Mouse (Mus musculus) neutrophil, adult 5-6 weeks (primary cell): ENCODE measurements around the gene Rac1. TPM values are rescaled to one million over a fixed set of nuclear protein-coding genes. Genes with fewer than 3 reads are reported as not detected.

Experiments
- ATAC-seq: fragments of 151-379, 151-347 bp; 2 replicates; pipeline ENCODE4 v1.8.0; 2017; ENCODE audit warnings: mild to moderate bottlenecking, moderate TSS enrichment; ENCODE audit not compliant: insufficient number of reproducible peaks, poor library complexity, low FRiP score, severe bottlenecking; ENCODE audit errors: extremely low read depth
- total RNA-seq: library from RNA; stranded (forward); fragments of 200-1000 nt; gene quantifications from 2 replicates; pipeline ENCODE4 v1.2.3, GENCODE M21; 2017

The Rac1 gene
- total RNA-seq, 1 experiment from 2014 or later: 187 TPM

DNA sequence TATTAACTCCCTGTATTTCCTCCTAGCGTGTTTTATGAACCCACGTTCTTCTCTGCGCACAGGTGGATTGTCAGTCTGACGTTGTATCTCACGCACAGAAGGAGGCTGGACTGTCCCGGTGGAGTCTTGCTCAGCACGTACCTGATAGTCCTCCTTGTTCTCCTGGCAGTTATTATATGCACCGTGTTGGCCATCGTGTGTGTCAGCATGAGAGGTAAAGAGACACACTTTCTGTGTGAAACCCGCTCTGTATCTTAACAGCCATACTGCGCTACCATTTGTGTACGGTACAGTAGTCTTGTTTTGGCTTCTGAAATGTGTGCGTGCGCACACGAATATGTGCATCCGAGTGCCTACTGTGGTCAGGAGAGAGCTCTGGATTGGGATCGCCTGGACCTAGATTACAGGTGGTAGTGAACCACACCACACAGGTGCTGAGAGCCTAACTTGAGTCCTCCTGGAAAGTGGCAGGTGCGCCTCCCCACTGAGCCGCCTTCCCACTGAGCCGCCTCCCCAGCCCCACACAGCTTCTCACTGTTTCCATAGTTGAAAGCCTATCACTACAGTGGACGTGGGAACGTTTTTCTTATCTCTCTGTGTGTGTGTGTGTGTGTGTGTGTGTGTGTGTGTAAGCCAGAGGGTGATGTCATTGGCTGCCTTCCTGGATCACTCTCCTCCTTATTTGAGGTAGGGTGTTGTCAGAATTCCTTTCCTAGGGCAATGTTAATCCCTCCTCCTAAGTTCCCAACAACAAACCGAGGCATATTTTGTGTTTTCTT, 60.8 kb downstream of the Rac1 start:
- ATAC-seq: no peak

DNA sequence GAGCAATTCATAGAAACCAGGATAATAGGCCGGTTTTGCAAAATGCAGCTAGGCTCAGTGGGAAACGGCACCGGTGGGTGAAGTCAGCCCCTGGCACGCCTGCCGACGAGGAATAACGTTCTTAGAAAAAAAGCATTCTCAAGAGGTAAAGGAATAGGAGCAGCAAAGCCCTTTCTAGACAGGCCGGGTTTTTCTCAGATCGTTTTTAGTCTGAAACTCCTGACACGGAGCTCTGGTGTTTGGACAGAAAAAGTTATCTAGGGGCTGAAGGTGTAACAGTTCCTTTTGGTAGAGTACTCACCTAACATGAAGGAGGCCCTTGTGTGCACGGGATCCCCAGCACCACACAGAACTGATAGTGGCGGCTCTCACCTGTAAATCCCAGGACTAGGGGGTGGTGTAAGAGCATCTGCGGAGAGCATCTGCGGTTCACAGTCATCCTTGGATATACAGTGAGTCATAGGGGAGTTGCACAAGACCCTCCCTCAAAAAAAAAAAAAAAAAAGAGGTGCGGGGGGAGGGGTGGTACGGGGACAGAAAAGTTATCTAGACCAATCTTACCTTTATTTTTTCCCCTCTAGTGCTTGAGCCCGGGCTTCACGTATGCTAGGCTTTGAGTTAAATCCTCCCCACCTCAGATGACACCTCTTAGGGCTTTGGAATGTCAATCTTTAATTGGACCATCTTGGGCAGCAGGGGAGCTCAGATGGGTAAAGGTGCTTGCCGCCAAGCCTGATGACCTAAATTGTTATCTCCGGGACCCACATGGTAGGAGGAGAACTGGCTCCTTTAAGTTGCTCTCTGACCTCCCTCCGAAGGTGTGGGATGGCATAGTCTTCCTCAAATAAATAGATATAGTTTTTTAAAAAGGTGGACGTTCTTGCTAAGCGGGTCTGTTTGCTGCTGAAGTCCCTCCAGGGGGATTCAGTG, 62.4 kb downstream of the Rac1 start:
- ATAC-seq: no peak; the same call in 1 of the 2 replicates

GRCm38 (mm10) chr5:143464757-143465118, 63.1 kb downstream of the Rac1 start:
- peak; percentile 6; the same call in 1 of the 2 replicates for ATAC-seq

- ATAC-seq: peak; percentile 77
Measured at GRCm38 (mm10) chr5:143464100-143464756, 63.6 kb downstream of the Rac1 start, which contains the start of gene Daglb. Gene Daglb, plus strand, starts transcription at chr5:143464584.

DNA sequence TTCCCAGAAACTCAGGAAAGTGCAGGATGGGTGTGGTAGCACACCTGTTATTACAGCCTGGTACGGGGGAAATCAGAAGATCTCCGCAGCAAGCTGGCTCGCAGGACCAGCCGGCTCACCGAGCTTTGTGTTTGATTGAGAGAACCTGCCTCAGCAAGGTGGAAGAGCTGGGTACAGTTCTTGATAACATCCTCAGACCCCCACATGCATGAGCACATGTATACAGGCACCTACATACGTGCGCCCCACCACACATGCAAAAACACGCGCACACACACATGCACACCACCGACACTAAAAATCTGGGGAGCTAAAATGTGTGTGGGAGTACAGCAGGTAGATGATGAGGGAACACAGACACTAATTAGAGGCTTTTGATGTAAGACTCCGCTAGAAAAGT, 64.2 kb downstream of the Rac1 start:
- no peak for ATAC-seq

Other genes with a start within 250 kb of the Rac1 start
- not detected in 2 replicates for gene Zfp853, start 234.4 kb downstream of the Rac1 start, total RNA-seq
- 14.1 and 15.0 TPM in 2 replicates for gene E130309D02Rik, start 212.7 kb downstream of the Rac1 start, total RNA-seq
- 46.0 and 47.7 TPM in 2 replicates for gene Zdhhc4, start 198.8 kb downstream of the Rac1 start, total RNA-seq
- gene Grid2ip, start 170.7 kb downstream of the Rac1 start, total RNA-seq: not detected in 2 replicates
- gene Kdelr2, start 124.2 kb downstream of the Rac1 start, total RNA-seq: 25.0 and 26.5 TPM in 2 replicates
- gene Daglb, start 63.5 kb downstream of the Rac1 start, total RNA-seq: 14.5 and 15.7 TPM in 2 replicates
- gene Cyth3, start 94.4 kb upstream of the Rac1 start, total RNA-seq: 10.2 and 11.3 TPM in 2 replicates
- gene Usp42, start 204.2 kb upstream of the Rac1 start, total RNA-seq: 27.4 and 27.9 TPM in 2 replicates